Mouse (Mus musculus) heart, postnatal 4 days (tissue): Measurements from ENCODE around the gene Has1. TPM values are rescaled to one million over a fixed set of nuclear protein-coding genes. Genes with fewer than 3 reads are reported as not detected.
"Not testable (repeated sequence)": the region's sequence is repeated elsewhere in the genome, so short reads cannot be mapped to it uniquely, and the experiment has no call there.

Experiments
- DNase-seq: peaks from one replicate; pipeline ENCODE4 v3.0.0; 2021
- total RNA-seq, 2 experiments: library from RNA; stranded (reverse); gene quantifications; 2 replicates each; pipeline ENCODE4 v1.2.3; 2021

The Has1 gene
- 1 to 10 TPM in 1 of 2 experiments, under 1 TPM in 1; 0.55 to 1.4 TPM for total RNA-seq

DNA sequence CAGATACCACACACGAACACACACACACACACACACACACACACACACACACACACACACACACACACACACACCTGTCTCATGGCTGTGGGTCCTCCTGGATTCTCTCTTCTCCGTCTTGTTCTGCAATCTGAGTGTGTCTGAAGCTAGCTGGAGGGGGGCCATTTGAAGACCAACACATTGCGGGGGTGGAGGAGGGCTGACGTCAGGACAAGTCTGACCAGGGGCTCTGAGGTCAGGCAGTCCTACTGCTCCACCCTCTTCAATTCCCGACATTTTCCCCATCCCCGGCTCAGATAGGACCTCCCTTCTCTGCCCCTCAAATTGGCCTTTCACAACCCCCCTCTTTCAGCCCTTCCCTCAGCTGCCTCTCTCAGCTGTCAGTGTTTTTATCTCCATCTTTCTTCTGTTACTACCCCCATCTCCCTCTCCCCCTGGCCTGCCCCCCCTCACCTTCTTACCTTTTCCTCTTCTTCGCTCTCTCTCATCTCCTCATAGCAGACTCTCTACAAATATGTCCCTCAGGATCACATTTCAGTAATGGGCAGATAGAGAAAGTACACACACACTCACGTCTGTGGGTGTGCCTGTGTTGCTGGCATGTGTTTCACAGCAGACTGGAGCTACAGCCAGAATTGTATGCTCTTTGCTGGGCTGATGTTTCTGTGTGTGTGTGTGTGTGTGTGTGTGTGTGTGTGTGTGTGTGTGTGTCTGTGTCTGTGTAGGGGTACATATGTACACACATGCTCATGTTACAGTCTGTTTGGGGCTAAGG is at the start of gene Has1:
Has1 (minus strand) TSS at position 142 of the 775 bp plus-strand sequence.
- no peak for DNase-seq

DNA sequence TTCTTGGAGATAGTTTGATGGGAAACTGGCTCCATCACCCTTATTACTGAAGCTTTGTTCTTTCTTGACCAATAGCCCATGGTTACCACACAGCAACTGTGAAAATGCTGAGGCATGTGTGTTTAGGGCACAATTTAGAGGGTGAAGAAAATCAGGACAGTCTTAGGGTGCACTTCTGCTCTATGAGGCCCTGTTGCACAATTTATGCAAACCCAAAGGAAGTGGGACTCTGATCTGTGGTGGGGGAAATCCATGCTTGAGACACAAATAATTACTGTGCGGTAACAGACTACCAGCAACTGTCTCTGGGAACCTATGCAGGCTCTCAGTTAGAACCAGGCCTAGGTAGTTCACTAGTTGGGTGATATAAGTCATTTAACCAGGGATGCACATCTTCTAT is 45.8 kb upstream of the Has1 start:
- DNase-seq = no peak

DNA sequence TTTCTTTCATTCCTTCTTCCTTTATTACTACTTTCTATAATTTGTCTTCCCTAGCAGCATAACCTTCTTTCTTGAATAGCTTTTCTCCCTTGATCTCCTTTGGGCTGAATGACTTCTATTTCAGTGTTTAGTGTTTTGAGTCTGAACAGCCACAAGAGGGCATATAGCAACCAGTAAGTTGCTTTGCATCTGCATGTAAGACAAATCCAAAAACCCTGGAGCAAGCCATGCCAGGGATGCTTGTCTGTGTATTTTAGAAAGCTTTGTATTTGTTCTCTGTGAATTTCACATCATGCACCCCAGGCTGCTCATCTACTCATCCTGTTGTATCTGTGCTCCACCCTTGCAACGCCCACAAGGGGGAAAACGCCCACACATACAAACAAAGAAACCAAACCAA is 44.3 kb upstream of the Has1 start:
- no peak for DNase-seq

DNA sequence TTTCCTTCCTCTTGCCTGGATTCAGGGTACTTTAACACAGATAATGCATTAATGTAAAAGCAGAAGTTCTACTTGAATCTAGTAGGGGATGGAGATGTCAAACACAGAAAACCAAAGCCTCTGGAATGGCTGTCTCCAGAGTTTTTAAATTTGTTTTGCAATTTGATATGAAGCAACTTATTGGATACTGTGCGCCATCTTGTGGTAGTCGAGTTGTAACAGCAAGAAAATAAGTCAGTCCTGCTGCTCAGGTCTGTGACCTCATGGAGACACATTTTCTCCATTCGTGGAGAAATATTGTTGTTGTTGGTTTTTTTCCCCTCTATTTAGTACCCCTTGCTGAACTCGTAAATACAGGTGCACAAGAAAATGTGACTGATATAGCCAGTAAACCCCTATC is 41.0 kb upstream of the Has1 start:
- peak; percentile 43 for DNase-seq

DNA sequence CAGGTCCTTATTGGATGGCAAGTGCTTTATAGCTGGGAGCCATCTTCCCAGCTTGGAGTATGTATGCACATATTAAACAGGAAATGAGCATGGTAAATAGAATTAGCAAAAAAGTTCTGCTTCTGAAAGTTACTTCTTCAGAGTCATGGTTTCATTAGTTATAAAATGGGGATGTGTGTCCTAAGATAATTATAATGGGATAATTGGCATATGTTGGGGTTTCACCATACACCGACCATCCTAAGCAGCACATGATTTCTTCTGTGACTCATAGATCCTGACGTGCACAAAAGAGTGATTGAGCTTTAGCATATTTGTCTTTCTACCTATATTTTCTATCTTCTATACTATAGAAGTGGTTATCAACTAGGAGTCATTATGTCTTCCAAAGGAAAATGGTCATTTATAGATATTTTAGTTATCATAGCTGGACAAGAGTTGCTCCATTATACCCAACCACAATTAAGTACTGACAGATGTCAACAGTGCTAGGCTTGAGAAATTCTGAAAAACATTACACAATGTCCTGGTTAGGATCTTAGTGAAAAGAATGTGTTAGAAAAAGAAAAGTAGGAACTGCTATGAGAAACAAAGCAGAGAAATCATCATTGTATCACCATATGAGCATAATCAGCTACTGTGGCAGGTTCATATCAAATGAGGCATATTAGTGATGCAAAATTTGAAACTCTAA is 34.9 kb upstream of the Has1 start:
- no peak for DNase-seq

DNA sequence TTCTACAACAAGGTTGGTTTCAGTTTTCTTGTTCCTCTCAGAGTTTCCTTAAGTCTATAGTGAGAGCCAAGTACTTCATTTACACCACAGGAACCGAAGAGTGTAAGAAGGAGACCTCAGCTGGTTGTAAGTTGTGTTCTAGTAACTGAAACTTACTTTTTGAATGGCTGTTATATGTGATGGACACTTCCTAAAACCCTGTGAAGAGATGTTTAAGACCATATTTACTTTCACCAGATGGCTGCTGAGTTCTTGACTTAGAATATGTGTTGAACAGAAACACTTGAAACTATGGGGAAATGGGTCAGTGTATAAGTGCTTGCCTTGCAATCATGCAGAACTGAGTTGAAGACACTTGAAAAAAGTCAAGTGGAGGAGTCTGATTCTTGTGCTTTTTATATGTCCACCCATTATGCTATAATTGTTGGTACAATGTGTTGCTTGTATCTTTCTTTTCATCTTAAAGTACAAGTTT is 32.8 kb upstream of the Has1 start, which contains the start of the genes Fpr2 and Fpr3:
Fpr2 (plus strand) TSS at position 51 of the 475 bp plus-strand sequence.
Fpr3 (plus strand) TSS at position 79 of the 475 bp plus-strand sequence.
- DNase-seq = no peak

DNA sequence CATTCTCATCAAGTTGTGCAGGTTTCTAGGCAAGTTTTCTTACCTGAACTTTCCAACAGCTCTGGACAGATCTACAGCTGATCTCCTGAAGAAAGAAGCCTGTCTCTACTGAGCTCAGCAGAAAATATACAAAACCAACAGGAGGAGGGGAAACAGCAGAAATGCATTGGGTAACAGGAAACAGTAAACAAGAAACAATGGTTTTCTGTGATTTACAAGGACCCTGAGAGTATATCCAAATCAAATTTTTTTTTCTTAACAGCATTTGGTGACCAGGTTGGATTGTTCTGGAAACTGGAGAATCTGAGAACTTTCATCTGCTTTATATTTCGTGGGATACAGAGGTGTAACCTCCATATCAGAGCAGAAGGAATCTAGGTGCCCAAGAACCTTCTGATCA is 28.8 kb upstream of the Has1 start, which contains the start of gene Fpr1:
Fpr1 (minus strand) TSS at position 101 of the 400 bp plus-strand sequence.
- no peak for DNase-seq

DNA sequence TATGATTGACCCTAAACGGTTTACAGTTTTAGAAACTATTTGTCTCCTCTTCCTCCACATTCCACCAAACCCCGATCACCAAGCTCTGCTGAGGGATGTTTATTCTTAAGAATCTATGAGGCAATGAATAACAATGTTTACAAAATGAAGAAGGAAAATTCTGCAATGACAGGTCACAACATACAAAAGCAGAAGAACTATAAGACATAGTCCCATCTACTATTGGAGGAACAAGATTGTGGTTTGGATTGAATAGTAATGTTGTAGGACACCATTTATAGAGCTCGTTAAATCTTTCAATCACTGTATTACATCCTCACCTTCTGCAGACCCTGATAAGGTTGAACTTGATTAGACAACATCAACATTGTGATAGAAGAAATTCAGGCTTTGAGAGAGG is 27.7 kb upstream of the Has1 start:
- DNase-seq = no peak

DNA sequence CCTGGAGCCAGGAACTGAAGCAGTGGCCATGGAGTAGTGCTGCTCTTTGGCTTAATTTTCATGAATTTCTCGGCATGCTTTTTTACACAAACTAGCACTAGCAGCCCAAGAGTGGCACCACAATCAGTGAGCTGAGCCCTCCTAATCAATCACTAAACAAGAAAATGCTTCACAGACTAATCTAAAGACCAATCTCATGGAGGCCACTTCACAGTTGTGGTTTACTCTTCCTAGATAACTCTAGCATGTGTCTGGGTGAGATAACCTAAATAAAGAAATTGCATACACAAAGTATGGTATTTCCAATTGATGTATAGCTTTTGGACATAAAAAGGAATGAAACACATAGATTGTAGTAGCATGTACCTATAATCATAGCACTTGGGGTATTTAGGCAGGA is 24.3 kb upstream of the Has1 start:
- DNase-seq = no peak

DNA sequence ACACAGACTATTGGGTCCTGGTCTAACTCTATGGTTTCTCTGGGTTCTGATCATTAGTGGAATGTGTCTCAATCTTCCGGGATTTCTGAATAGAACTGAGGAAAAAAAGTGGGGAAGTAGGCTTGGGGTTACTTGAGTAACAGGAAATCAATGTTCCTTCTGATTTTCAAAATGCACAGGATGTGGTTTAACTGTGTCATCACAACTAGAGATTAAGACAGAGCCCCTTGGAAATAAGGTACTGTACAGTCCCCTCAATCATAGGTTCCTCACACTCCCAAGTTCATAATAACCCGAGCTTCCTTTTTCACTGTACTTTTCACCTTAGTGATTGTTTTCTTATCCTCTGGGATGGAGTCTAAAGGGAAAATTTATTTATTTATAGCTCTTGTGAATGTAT is 16.7 kb upstream of the Has1 start:
- DNase-seq = no peak

DNA sequence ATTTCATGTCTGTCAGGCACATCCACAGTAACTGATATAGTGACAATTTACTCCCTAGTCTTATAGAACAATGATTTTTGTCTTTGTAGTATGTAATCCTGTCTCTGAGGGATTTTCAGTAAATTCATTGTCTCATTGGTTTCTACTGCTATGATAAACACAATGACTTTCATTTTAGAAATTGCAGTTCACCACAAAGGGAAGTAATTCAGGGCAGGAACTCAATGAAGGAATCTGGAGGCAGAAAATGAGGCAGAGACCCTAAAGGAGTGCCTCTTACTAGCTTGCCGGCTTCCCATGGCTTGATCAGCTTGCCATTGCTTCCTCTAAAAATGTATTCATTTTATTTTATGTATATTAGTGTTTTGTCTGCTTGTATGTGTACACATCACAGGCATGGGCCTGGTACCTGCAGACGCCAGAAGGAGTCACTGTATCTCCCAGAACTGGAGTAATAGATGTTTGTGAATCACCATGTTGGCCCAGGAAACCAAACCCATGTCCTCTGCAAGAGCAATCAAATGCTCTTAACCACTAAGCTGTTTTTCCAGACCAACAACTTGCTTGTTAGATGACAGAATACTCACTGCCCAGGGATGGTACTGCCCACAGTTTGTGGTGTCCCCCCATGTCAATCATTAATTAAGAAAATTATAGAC is 16.0 kb upstream of the Has1 start:
- no peak for DNase-seq

DNA sequence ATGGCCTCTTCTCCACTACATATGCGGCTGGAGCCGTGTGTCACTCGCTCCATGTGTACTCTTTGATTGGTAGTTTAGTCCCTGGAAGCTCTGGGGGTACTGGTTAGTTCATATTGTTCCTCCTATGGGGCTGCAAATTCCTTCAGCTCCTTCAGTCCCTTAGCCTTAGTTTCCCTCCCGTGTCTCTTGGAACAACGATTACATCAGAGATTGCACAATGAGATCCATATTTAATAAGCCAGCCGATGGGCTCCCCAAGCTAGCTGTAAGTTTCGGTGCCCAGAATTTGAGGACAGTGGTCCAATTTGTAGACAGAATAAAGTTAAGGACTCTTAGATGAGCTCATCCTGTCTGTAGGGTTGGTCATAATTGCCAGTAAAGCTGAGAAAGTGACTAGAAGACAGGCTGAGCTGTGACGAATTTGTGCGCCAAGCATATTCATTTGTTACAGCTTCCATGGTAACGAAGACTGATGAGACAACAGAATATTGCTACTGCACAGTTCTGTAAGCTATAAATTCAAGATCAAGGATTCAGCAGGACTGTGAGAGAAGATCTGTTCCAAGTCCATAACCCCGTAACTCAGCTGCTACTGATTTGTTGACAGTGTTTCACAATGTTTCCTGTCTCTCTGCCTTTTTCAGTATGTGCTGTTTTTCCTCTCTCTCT is 11.9 kb upstream of the Has1 start:
- DNase-seq = no peak

DNA sequence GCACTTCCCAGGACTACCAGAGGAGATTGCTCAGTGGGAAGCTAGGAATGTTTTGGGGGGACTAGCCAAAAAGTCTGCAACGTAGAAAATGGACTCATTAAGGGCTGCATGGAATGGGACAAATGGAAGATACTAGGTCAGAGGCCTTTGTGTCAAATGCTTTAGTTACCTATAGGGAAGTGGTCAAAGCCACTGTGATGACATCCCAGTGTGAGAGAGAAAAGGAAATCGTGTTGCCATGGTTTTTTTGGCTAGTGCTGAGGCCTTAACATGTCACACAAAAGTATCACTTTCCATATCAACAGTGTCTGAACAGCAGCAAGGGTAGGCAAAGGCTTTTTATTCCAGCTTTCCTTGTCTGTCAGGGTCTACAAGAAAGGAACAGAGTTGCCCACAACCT is 10.2 kb upstream of the Has1 start:
- DNase-seq = no peak

DNA sequence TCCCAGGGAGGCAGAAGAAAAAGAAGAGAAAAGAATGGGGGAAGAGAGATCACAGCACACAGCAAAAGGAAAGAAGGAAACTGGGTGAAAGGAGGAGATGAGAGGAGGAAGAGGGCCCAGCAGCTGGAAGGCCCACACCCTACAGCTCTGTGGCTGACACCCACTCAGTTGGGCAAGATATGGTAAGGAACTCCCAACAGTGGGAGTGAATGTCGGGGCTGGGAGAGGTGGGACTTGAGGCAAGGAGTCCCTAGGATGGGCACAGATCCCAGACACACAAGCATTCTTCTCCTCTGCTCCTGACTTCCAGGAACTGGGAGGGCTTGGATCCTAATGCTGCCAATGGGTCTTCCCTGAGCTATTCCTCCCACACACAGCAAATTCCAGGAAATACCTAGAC is 7.4 kb upstream of the Has1 start:
- peak; percentile 26 for DNase-seq

DNA sequence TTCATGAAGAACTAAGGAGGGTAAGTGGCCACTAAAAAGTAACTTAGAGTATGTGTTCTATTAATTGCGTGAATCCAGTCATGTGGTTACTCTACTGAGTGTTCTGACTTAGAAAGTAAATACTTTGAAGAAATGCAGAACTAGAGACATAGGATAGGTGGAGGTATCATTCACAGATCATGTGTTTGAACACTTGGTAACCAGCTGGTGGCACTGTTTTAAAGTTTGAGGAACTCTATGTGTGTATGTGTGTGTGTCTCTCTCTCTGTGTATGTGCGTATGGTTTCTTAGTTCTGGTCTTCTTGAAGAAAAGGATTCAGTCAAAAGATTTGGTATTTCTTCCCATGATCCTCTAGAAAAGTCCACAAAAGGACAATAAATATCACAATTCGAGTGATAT is 5.1 kb upstream of the Has1 start:
- DNase-seq = no peak

DNA sequence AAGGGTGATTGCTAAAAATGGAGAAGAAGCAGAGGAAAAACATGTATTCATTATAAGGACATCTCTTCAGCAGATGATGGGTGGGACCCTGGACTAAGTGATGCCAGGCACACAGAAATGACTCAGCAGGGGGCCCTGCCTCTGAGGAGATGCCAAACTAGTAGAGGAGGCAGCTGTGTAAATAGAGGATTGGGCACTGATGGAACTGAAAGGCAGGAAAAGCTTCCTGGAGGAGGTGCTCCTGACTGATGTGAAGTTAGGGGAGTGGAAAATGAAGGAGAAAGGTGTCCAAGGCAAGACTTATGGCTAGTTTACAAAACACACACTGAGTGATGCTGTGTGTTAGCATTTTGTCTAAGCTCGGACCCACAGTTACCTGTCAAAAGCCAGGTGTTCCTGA is 2.4 kb upstream of the Has1 start:
- DNase-seq = no peak

DNA sequence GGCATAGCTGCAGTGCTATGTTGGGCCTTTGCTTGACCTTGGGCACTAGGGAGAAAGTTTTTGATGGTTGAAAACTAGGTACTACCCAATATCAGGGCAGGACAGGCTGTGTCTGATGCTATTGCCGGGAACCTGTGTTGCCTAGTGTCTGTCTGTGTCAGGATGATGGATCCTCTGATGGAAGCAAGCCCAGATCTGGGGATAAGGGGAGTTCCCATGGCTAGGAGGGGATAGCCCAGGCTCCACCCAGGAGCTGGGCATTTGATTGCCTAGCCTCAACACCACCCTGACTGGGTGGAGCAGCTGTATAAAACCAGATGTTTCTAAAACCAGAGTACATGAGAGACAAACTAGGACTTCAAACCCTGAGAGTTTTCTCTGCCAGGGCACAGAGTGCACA is 1.6 kb upstream of the Has1 start:
- no peak for DNase-seq

DNA sequence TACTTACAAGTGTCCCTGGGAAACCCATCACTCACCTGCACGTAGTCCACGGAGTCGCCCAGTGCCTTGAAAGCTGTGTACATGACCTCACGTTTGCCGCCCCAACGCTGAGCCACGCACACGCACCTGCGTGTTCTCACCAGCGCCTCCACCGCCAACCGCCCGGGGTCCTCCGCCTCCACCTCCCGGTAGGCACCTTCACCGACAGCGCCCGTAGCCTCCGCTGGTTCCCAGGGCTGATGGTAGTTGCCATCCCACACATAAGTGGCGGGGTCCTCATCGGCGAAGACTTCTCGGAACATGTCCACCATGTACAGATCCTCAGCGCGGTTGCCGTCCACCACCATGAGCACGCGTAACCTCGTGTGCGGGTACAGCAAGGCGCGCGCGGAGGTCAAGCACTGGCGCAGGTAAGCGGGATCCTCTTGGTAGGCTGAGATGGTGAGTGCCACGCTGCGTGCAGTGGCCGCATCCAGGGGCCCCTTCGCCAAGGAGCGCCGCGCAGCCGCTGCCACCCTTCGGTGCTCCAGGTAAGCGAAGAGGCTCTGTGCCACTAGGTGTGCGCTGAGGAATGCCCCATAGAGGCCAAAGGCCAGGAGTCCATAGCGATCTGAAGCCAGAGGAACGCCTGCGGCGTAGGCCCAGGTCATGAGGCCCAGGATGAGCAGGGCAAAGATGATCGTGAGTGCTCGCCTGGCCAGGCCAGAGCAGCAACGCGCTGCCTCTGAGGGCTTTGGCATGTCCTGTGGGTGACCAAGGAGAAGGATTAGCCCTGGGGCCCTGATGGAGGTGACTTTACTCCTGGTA is 4.9 kb downstream of the Has1 start:
- no peak for DNase-seq

DNA sequence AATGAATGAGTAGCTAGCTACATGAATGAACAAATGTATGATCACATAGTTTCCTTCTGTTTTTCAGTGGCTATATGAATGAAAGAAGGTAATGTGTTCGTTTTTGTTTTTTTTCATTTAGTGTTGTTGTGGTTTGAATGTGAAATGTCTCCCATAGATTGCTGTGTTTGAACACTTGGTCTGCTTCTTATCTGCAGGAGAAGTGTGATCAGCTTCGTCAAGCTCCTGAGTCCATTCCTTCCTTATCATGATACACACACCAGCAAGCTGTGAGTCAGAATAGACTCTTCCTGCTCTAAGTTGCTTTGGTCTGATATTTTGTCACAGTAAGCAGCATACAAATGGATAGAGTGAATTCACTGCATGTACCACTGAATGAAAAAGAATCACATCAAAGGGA is 6.0 kb downstream of the Has1 start:
- DNase-seq = no peak

DNA sequence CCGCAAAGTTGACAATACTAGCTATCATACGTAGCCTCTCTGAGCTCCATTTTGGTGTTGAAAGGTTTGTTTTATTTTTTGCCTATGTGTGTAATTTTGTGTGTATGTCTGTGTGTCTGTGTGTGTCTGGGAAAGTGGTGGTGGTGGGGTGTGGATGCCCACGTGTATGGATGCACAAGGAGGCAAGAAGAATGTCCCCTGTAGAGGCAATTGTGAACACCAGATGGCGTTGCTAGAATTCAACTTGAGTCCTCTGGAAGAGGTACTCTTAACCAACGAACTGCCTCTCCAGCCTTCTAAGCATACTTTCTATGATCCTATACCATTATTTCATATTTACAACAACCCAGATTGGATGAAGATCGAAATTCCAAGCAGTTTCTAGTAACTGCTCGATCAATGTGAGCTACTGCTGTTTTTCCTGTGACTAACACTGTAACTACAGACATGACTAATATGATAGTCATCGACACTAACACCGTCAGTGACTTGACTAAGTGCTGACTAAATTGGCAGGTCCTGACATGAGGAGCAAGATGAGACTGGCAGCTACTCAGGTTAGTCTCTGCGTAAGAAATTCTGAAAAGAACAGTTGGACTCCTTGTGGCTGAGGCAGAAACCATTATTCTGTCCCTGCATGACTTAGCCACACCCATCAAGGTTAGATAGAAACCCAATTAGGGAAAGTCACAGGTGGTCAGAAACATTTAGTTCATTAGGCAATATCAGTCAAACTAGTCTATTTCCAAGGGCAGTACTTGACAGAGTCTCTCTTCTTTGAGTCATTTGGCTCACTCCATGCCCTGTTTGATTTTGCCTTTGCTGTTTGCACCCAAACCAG is 9.6 kb downstream of the Has1 start:
- no peak for DNase-seq

DNA sequence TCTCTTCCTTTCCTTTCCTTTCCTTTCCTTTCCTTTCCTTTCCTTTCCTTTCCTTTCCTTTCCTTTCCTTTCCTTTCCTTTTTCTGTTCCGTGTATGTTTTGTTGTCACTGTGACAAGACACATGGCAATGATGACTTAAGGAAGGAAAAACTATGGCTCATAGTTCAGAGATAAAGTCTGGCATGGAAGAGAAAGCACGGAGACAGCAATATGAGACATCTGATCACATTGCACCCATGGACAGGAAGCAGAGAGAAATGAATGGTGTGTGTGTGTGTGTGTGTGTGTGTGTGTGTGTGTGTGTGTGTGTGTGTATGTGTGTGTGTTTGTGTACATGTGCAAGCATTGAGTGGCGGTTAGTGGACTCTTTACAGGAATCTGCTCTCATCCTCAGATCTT is 10.4 kb downstream of the Has1 start:
- not testable (repeated sequence) for DNase-seq
